Mouse (Mus musculus): ENCODE data around the gene Nexn. TPM values are rescaled to one million over a fixed set of nuclear protein-coding genes. Genes with fewer than 3 reads are reported as not detected.

Nexn gene
- total RNA-seq, 1 experiment: 3.1 TPM

GRCm38 (mm10) chr3:152210728-152211391 is 55.3 kb downstream of the Nexn start:
- peak overlapping the region; percentile 100 for H3K9ac ChIP-seq (ENCODE audit: insufficient read depth, low read depth, low read length, poor library complexity, severe bottlenecking)
- peak overlapping the region; percentile 94 for H3K27ac ChIP-seq (ENCODE audit: insufficient read depth, low read depth, low read length, poor library complexity, severe bottlenecking)
- no peaks in the 10 kb centered on the region for H3K9me3 ChIP-seq (ENCODE audit: control insufficient read depth, insufficient read depth, low read depth, low read length)
- peaks cover 12% of the 10 kb centered on the region for H3K36me3 ChIP-seq (ENCODE audit: control insufficient read depth, insufficient read depth, low read length, poor library complexity, severe bottlenecking)
- H3K4me3 ChIP-seq (ENCODE audit: insufficient read depth in 1 of 2, low read depth in 1 of 2, low read length in 2 of 2, poor library complexity in 1 of 2, severe bottlenecking in 1 of 2): peak overlapping the region; percentile 74 to 96
- TF ChIP-seq MAFK (IDR thresholded peaks at IDR 0.05; ENCODE audit: insufficient read depth, low read depth, low read length) (no peak), ZC3H11A (IDR thresholded peaks at IDR 0.05; ENCODE audit: borderline replicate concordance, low read depth, low read length) (no peak), CHD2 (IDR thresholded peaks at IDR 0.05; ENCODE audit: low read depth, low read length) (no peak), ZNF384 (IDR thresholded peaks at IDR 0.05; ENCODE audit: low read depth, low read length) (no peak), HCFC1 (IDR thresholded peaks at IDR 0.05; ENCODE audit: borderline replicate concordance, insufficient read depth, low read length) (no peak)
- peaks cover 6 to 8% of the 10 kb centered on the region in 2 experiments; a peak in 3 of 4 replicates for H3K4me1 ChIP-seq (ENCODE audit: control insufficient read depth in 2 of 2, insufficient read depth in 2 of 2, low read length in 2 of 2, poor library complexity in 1 of 2)
- in situ Hi-C loops (cut with MboI; ENCODE audit: low sequenced_read_pairs in 2 of 2, unreplicated experiment in 2 of 2): no loop called here
- DNase-seq (ENCODE audit: low read depth, low spot score): peak; percentile 68

- no peak for TF ChIP-seq ZNF384 (IDR thresholded peaks at IDR 0.05; ENCODE audit: low read depth, low read length)
- no peak for TF ChIP-seq ZC3H11A (IDR thresholded peaks at IDR 0.05; ENCODE audit: borderline replicate concordance, low read depth, low read length)
- peak; percentile 51; the same call in 1 of the 2 replicates for TF ChIP-seq HCFC1 (IDR thresholded peaks at IDR 0.05; ENCODE audit: borderline replicate concordance, insufficient read depth, low read length)
- TF ChIP-seq MAFK (IDR thresholded peaks at IDR 0.05; ENCODE audit: insufficient read depth, low read depth, low read length): no peak
- TF ChIP-seq CHD2 (IDR thresholded peaks at IDR 0.05; ENCODE audit: low read depth, low read length): peak; percentile 99
- Histone ChIP-seq H3K4me3 (ENCODE audit: insufficient read depth in 1 of 2, low read depth in 1 of 2, low read length in 2 of 2, poor library complexity in 1 of 2, severe bottlenecking in 1 of 2) (peak within 1 kb of the TSS; percentile 81 to 98), H3K9me3 (ENCODE audit: control insufficient read depth, insufficient read depth, low read depth, low read length) (no peaks in the 10 kb centered on the region), H3K4me1 (ENCODE audit: control insufficient read depth in 2 of 2, insufficient read depth in 2 of 2, low read length in 2 of 2, poor library complexity in 1 of 2) (peaks cover 6 to 8% of the 10 kb centered on the region in 2 experiments; a peak in 3 of 4 replicates), H3K9ac (ENCODE audit: insufficient read depth, low read depth, low read length, poor library complexity, severe bottlenecking) (peak within 1 kb of the TSS; percentile 100), H3K36me3 (ENCODE audit: control insufficient read depth, insufficient read depth, low read length, poor library complexity, severe bottlenecking) (peaks cover 12% of the 10 kb centered on the region), H3K27ac (ENCODE audit: insufficient read depth, low read depth, low read length, poor library complexity, severe bottlenecking) (peak within 1 kb of the TSS; percentile 94)
- DNase-seq (ENCODE audit: low read depth, low spot score): peak; percentile 99
- in situ Hi-C loops (cut with MboI; ENCODE audit: low sequenced_read_pairs in 2 of 2, unreplicated experiment in 2 of 2): loop anchor here in 1 of 2 experiments (10.0 kb wide), 1 partner anchor 95 kb away; no protein-coding TSS in a partner anchor
Measured at GRCm38 (mm10) chr3:152209967-152210634, 56.0 kb downstream of the Nexn start, which contains the start of the genes Dnajb4 and Fubp1. Gene Dnajb4, minus strand, starts transcription at chr3:152210302. Gene Fubp1, plus strand, starts transcription at chr3:152210422.

DNA sequence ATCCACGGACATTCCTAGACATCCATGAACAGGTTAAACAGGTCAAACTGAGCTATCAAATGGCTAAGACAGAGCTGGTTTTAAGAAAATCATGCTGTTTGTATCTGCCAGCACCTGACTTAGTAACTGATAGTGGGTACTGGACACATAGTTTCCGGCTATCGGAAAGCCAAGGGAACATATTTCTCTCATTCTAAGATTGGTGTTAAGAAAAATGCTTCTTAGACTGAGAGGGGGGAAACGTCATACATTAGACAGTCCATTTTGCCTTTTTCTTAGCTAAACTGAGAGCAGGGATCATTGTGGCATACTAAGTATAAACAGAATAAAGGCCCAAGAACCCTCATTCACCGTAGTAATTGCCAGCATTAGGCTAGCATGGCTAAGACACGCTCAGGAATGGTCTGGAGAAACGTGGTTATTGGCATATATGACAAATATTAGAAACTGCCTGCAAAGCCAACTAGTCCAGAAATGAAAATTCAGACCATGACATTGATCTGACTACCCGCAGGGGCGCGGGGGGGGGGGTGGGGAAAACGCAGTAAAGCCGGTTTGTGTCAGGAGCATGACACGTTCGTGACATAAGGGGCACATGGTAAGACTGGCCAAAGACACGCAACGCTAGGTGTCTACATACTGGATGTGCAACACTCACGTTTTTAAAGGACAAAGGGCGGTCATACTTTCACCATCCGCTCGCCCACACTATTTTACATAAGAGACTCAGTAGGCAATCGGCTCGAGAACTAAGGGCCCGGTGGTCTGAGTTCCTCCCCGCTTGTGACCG is 56.8 kb downstream of the Nexn start:
- DNase-seq (ENCODE audit: low read depth, low spot score): no peak

More for the DNA sequence above, 56.8 kb downstream of the Nexn start:
- in situ Hi-C loops (cut with MboI; ENCODE audit: low sequenced_read_pairs in 2 of 2, unreplicated experiment in 2 of 2): loop anchor here in 1 of 2 experiments (10.0 kb wide), 1 partner anchor 95 kb away; no protein-coding TSS in a partner anchor
- TF ChIP-seq ZC3H11A (IDR thresholded peaks at IDR 0.05; ENCODE audit: borderline replicate concordance, low read depth, low read length) (no peak), HCFC1 (IDR thresholded peaks at IDR 0.05; ENCODE audit: borderline replicate concordance, insufficient read depth, low read length) (no peak), CHD2 (IDR thresholded peaks at IDR 0.05; ENCODE audit: low read depth, low read length) (no peak), ZNF384 (IDR thresholded peaks at IDR 0.05; ENCODE audit: low read depth, low read length) (no peak), MAFK (IDR thresholded peaks at IDR 0.05; ENCODE audit: insufficient read depth, low read depth, low read length) (no peak)
- H3K9ac ChIP-seq (ENCODE audit: insufficient read depth, low read depth, low read length, poor library complexity, severe bottlenecking): peak overlapping the region; percentile 100
- H3K27ac ChIP-seq (ENCODE audit: insufficient read depth, low read depth, low read length, poor library complexity, severe bottlenecking): peak overlapping the region; percentile 93
- H3K9me3 ChIP-seq (ENCODE audit: control insufficient read depth, insufficient read depth, low read depth, low read length): no peaks in the 10 kb centered on the region
- peaks cover 6 to 8% of the 10 kb centered on the region in 2 experiments; a peak in 3 of 4 replicates for H3K4me1 ChIP-seq (ENCODE audit: control insufficient read depth in 2 of 2, insufficient read depth in 2 of 2, low read length in 2 of 2, poor library complexity in 1 of 2)
- peak overlapping the region; percentile 81 to 98 for H3K4me3 ChIP-seq (ENCODE audit: insufficient read depth in 1 of 2, low read depth in 1 of 2, low read length in 2 of 2, poor library complexity in 1 of 2, severe bottlenecking in 1 of 2)
- H3K36me3 ChIP-seq (ENCODE audit: control insufficient read depth, insufficient read depth, low read length, poor library complexity, severe bottlenecking): peaks cover 12% of the 10 kb centered on the region

Measured in ES-E14 (cell line).